Mouse (Mus musculus) gastrocnemius, adult 2 months (tissue): ENCODE measurements around the gene Large1. TPM values are rescaled to one million over a fixed set of nuclear protein-coding genes. Genes with fewer than 3 reads are reported as not detected.
"Not testable (repeated sequence)": the region's sequence is repeated elsewhere in the genome, so short reads cannot be mapped to it uniquely, and the experiment has no call there.

Source experiments
- DNase-seq: peaks from one replicate; pipeline ENCODE4 v3.0.0; 2022
- H3K27ac ChIP-seq: fragments of 200-600 bp; 2 replicates; pipeline ENCODE4 v1.8.1; 2022; ENCODE audit warnings: mild to moderate bottlenecking
- H3K4me3 ChIP-seq: fragments of 200-600 bp; 2 replicates; pipeline ENCODE4 v1.8.1; 2022; ENCODE audit warnings: mild to moderate bottlenecking, moderate library complexity
- CTCF ChIP-seq: fragments of 200-600 bp; IDR thresholded peaks from 2 replicates; pipeline ENCODE4 v1.8.1; 2022; ENCODE audit warnings: antibody characterized with exemption, mild to moderate bottlenecking, moderate library complexity
- intact Hi-C: fragments of 180-260 bp; cut with DNase I; formaldehyde crosslinking; loops from one replicate; pipeline ENCODE4 v1.15.1; 2025
- long read RNA-seq, 2 experiments: library from polyadenylated mRNA; stranded (forward); transcript quantifications; one replicate each; pipeline ENCODE4 v2.0.0; 2021
- total RNA-seq, 2 experiments: library from RNA; stranded (reverse); gene quantifications; 2 replicates each; pipeline ENCODE4 v1.2.3; 2021

Large1 gene
- 10 to 100 TPM; 25.3 to 29.6 TPM for total RNA-seq
- long read RNA-seq, experiment 1, full-length matches to known transcripts, result 4 of 13 reads
- long read RNA-seq, experiment 1, partial matches to known transcripts, result 4 of 13 reads
- long read RNA-seq, experiment 1, other reads (novel, unspliced or antisense), result 5 of 13 reads
- long read RNA-seq, experiment 2, full-length matches to known transcripts, result 4 of 12 reads
- long read RNA-seq, experiment 2, partial matches to known transcripts, result 3 of 12 reads
- long read RNA-seq, experiment 2, other reads (novel, unspliced or antisense), result 5 of 12 reads

- no peak for TF ChIP-seq CTCF
- peak within 1 kb of the TSS; percentile 85 for H3K4me3 ChIP-seq
- peak within 1 kb of the TSS; percentile 95 for H3K27ac ChIP-seq
- DNase-seq, result peak; percentile 99
- intact Hi-C loops, result no loop called here
Observed at GRCm38 (mm10) chr8:73353108-73353793, at the start of gene Large1. Gene Large1 (minus strand): TSS chr8:73353540.

- no peak overlapping the region for H3K27ac ChIP-seq
- no peak for DNase-seq
- H3K4me3 ChIP-seq, result no peak overlapping the region
- no peak for TF ChIP-seq CTCF
- intact Hi-C loops, result no loop called here
Observed at GRCm38 (mm10) chr8:73400343-73400742, 47.0 kb upstream of the Large1 start.

- DNase-seq, intact Hi-C loops, H3K27ac ChIP-seq, H3K4me3 ChIP-seq: not testable (repeated sequence)
Observed at GRCm38 (mm10) chr8:73373001-73373400, 19.7 kb upstream of the Large1 start.

GRCm38 (mm10) chr8:73355979-73356378 is 2.6 kb upstream of the Large1 start:
- Histone ChIP-seq H3K27ac (no peak overlapping the region), H3K4me3 (no peak overlapping the region)
- intact Hi-C loops, result no loop called here
- DNase-seq, result no peak
- peak; percentile 81 for TF ChIP-seq CTCF

- DNase-seq, result peak; percentile 56
- intact Hi-C loops, result loop anchor here (1.0 kb wide), 1 partner anchor 121 kb away; no protein-coding TSS in a partner anchor
- H3K27ac ChIP-seq, result peak overlapping the region; percentile 95
- H3K4me3 ChIP-seq, result peak overlapping the region; percentile 85
- no peak for TF ChIP-seq CTCF
Observed at GRCm38 (mm10) chr8:73354201-73354881, 1.0 kb upstream of the Large1 start.

GRCm38 (mm10) chr8:73353794-73354179 is 447 bp upstream of the Large1 start:
- intact Hi-C loops, result loop anchor here (1.0 kb wide), 1 partner anchor 120 kb away; no protein-coding TSS in a partner anchor
- Histone ChIP-seq H3K27ac (peak overlapping the region; percentile 95), H3K4me3 (peak overlapping the region; percentile 85)
- no peak for TF ChIP-seq CTCF
- DNase-seq, result no peak

GRCm38 (mm10) chr8:73352301-73353107 is 836 bp downstream of the Large1 start:
- Histone ChIP-seq H3K4me3 (peak overlapping the region; percentile 85), H3K27ac (peak overlapping the region; percentile 95)
- intact Hi-C loops, result no loop called here
- no peak for TF ChIP-seq CTCF
- peak; percentile 64 for DNase-seq

GRCm38 (mm10) chr8:73350366-73350765 is 3.0 kb downstream of the Large1 start:
- H3K27ac ChIP-seq, result no peak overlapping the region
- peak; percentile 58 for TF ChIP-seq CTCF
- no peak for DNase-seq
- intact Hi-C loops, result no loop called here
- peak overlapping the region; percentile 85; the same call in 1 of the 2 replicates for H3K4me3 ChIP-seq

- DNase-seq, result peak; percentile 71
- Histone ChIP-seq H3K27ac (peak overlapping the region; percentile 82), H3K4me3 (peak overlapping the region; percentile 51)
- no peak for TF ChIP-seq CTCF
- intact Hi-C loops, result no loop called here
Observed at GRCm38 (mm10) chr8:73342761-73343395, 10.5 kb downstream of the Large1 start.

- intact Hi-C loops, result no loop called here
- H3K4me3 ChIP-seq, result no peak overlapping the region
- H3K27ac ChIP-seq, result no peak overlapping the region
- DNase-seq, result no peak
- no peak for TF ChIP-seq CTCF
Observed at GRCm38 (mm10) chr8:73336845-73337244, 16.5 kb downstream of the Large1 start.

GRCm38 (mm10) chr8:73329131-73329530 is 24.2 kb downstream of the Large1 start:
- no peak overlapping the region for H3K4me3 ChIP-seq
- intact Hi-C loops, result no loop called here
- no peak for TF ChIP-seq CTCF
- H3K27ac ChIP-seq, result no peak overlapping the region
- no peak for DNase-seq

GRCm38 (mm10) chr8:73328056-73328455 is 25.3 kb downstream of the Large1 start:
- no peak for DNase-seq
- intact Hi-C loops, result no loop called here
- Histone ChIP-seq H3K27ac (no peak overlapping the region), H3K4me3 (no peak overlapping the region)
- no peak for TF ChIP-seq CTCF
